Mouse (Mus musculus) gastrocnemius, postnatal 36 days (tissue): ENCODE data around the gene Cfap69. TPM values are rescaled to one million over a fixed set of nuclear protein-coding genes. Genes with fewer than 3 reads are reported as not detected.

Experiments
- total RNA-seq, 2 experiments: library from RNA; stranded (reverse); gene quantifications; 2 replicates each; pipeline ENCODE4 v1.2.3; 2021

Gene Cfap69
- total RNA-seq, 2 experiments from 2014 or later, result 0.41 TPM; not detected in 1

Other genes starting within 250 kb of the Cfap69 start
- gene Cdk14, start 243.9 kb downstream of the Cfap69 start, total RNA-seq, result 1 to 10 TPM; 4.2 to 4.9 TPM
- not detected for gene 1700015F17Rik, start 185.1 kb downstream of the Cfap69 start, total RNA-seq
- gene Cldn12, start 149.3 kb downstream of the Cfap69 start, total RNA-seq, result 10 to 100 TPM; 12.3 to 14.2 TPM
- 1 to 10 TPM; 5.0 to 6.0 TPM for gene Gtpbp10, start 104.7 kb downstream of the Cfap69 start, total RNA-seq
- gene Gm8773, start 90.4 kb downstream of the Cfap69 start, total RNA-seq, result not detected
- gene Steap2, start 30.3 kb upstream of the Cfap69 start, total RNA-seq, result under 1 TPM; 0.30 to 0.71 TPM
- not detected for gene Steap1, start 85.1 kb upstream of the Cfap69 start, total RNA-seq